Mouse (Mus musculus) c-Kit-negative CD71-positive TER-119-positive erythroid progenitor cells, embryonic 14.5 days (primary cell): ENCODE results near the gene Lca5l.

ENCODE experiments used
- DNase-seq: peaks from one replicate; pipeline ENCODE4 v3.0.0-alpha.2; 2013; ENCODE audit warnings: low read depth, low spot score

Lca5l gene

GRCm38 (mm10) chr16:96120022-96120623 is 71.9 kb downstream of the Lca5l start:
- no peak for DNase-seq

- DNase-seq, result no peak
These were observed 77.3 kb downstream of the Lca5l start for GRCm38 (mm10) chr16:96114729-96115128.

GRCm38 (mm10) chr16:96112769-96113168 is 79.3 kb downstream of the Lca5l start:
- no peak for DNase-seq

DNA sequence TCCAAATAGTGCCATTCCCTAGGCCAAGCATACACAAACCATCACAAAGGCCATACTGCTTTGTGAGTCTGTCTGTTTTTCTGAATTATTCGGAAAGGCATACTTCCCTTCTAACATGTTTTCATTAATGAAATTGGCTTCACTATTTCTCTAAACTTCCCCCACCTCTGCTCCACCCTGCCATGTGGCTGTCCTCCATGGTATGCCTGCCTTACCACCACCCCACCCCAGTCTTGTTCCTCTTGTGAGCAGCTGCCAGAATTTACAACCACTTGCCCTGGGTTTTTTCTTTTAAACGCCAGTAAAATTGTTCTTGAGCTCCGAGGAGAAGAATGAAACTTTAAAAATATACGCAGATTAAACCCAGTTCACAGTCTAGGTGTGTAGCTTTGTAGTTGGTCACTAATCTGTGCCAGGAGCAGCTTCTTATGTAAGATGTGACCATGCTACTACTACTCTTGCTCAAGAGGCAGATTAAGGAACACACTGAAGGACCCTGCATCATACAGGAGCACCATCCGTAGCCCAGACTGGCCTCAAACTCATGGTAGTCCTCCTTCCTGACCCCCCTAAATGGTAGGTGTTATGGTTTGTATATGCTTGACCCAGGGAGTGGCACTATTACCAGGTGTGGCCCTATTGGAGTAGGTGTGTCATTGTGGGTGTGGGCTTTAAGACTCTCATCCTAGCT is 81.3 kb downstream of the Lca5l start:
- no peak for DNase-seq

DNA sequence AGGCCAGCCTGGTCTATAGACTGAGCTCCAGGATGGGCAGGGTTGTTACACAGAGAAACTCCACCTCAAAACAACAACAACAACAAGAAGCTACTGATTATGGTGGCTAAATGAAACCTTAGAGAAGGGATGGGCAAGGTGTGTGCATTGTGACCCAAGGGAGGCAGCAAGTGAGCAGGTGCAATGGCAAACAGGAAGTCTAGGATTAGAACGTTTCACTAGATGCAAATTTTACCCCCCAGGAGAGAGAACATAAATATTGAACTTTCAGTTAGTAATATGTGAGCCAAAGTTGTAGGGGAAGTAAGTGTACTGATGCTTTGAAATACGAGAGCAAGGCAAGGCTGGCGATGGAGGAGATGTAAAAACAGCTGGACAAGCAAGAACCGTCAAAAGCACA is 82.4 kb downstream of the Lca5l start:
- no peak for DNase-seq
